Mouse (Mus musculus) frontal cortex, adult 2 months (tissue): ENCODE measurements around the gene Shisa2. TPM values are rescaled to one million over a fixed set of nuclear protein-coding genes. Genes with fewer than 3 reads are reported as not detected.
"Not testable (repeated sequence)": the region's sequence is repeated elsewhere in the genome, so short reads cannot be mapped to it uniquely, and the experiment has no call there.

ENCODE experiments used
- DNase-seq, 2 experiments: peaks; one replicate each; pipeline ENCODE4 v3.0.0; 2022; ENCODE audit warnings: low spot score in 1 of 2; ENCODE audit errors: extremely low spot score in 1 of 2
- polyA plus RNA-seq: library from polyadenylated mRNA; depleted of rRNA; stranded (reverse); fragments of >200 nt; gene quantifications from 2 replicates; pipeline ENCODE4 v1.2.3, GENCODE M21; 2012; rRNA removed

The Shisa2 gene
- 6.6 and 8.2 TPM in 2 replicates for polyA plus RNA-seq

GRCm38 (mm10) chr14:59625158-59625805 is at the start of gene Shisa2:
Gene Shisa2, plus strand, starts transcription at chr14:59625308.
- peak in 1 of 2 experiments; percentile 68 for DNase-seq

- DNase-seq = no peak
Measured at GRCm38 (mm10) chr14:59576385-59576784, 48.7 kb upstream of the Shisa2 start.

DNA sequence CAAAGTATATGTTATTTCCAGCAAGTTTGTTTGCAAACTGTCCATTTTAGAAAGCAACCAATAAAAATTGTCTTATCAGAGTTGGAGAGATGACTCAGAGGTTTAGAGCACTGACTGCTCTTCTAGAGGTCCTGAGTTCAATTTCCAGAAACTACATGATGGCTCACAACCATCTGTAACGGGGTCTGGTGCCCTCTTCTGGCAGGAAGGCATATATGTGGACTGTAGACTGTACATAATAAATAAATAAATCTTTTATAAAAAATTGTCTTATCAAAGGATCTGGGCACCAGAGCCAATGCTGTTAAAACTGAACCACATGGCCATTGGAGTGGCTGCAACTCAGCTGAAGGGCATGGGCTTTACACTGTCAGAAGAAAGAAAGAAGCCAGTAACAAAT is 34.5 kb upstream of the Shisa2 start:
- DNase-seq = peak in 1 of 2 experiments; percentile 28

- DNase-seq = no peak
Measured at GRCm38 (mm10) chr14:59591901-59592300, 33.2 kb upstream of the Shisa2 start.

- DNase-seq = no peak
Measured at GRCm38 (mm10) chr14:59592593-59592992, 32.5 kb upstream of the Shisa2 start.

- no peak for DNase-seq
Measured at GRCm38 (mm10) chr14:59594988-59595387, 30.1 kb upstream of the Shisa2 start.

- peak; percentile 92 to 98 for DNase-seq
Measured at GRCm38 (mm10) chr14:59597398-59598259, 27.5 kb upstream of the Shisa2 start, which contains the start of gene Cdadc1. Gene Cdadc1, minus strand, starts transcription at chr14:59597959.

- DNase-seq = no peak
Measured at GRCm38 (mm10) chr14:59598260-59598627, 26.9 kb upstream of the Shisa2 start.

DNA sequence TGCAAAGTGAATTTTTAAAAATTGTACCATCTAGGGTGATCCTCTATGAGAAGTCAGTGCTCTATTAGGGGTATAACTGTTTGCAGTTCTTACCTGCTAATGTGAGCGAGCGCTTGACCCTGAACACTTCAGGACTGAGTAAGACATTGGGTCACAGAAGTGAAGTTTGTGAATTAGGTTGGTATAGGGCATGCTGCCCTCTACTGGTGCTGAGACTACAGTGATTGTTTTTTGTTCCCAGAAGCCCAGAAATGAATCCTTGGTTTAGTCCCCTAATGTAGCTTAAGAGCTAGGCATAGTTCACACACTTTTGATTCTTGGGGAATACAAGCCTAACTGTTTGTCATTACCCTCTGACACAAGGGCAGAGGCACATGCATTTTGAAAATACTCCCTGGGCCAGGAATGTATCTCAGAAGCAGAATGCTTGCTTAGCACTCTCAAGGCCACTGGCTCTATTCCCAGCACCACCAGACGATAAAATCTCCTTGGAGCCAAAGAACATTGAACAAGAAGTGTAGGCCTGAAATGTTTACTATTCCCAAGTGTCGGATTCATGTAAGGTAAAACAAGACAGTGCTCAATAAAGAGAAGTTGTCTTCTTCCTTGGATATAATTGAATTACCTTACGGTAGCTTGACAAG is 21.0 kb upstream of the Shisa2 start:
- peak in 1 of 2 experiments; percentile 59 for DNase-seq

- DNase-seq = peak in 1 of 2 experiments; percentile 89
Measured at GRCm38 (mm10) chr14:59605671-59606353, 19.3 kb upstream of the Shisa2 start.

GRCm38 (mm10) chr14:59607021-59607420 is 18.1 kb upstream of the Shisa2 start:
- no peak for DNase-seq

- peak in 1 of 2 experiments; percentile 78 for DNase-seq
Measured at GRCm38 (mm10) chr14:59612920-59613625, 12.0 kb upstream of the Shisa2 start.

DNA sequence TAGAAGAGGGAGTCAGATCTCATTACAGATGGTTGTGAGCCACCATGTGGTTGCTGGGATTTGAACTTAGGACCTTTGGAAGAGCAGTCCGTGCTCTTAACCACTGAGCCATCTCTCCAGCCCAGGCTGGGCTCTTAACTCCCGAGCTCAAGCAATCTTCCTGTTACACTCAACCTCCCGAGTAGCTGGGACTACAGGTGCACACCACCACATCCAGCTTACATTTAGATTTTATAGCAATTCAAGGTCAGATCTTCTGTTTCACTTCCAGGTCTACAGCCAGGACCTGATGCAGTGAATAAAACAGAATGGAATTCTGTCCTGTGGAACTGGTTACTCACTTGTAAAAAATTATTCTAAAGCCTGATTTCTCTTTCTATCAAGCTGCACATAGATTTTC is 11.0 kb upstream of the Shisa2 start:
- not testable (repeated sequence) for DNase-seq

DNA sequence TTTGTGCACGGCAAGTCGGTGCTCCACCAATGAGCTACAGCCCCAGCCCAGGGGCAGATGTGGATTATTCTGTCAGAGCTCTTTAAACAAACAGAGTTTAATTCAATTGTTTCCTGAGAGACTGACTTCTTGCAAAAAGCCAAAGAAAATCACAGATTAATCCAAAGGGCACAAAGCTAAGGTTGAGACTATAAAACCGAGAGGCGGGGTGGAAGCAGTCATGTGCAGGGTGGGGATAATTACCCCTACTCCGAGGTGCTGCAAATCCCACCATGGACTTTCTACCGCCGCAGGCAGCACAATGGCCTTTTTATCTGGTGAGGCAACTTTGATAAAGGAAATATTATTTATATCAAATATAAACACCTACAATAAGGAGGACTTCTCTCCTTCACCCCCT is 8.3 kb upstream of the Shisa2 start:
- DNase-seq = no peak

DNA sequence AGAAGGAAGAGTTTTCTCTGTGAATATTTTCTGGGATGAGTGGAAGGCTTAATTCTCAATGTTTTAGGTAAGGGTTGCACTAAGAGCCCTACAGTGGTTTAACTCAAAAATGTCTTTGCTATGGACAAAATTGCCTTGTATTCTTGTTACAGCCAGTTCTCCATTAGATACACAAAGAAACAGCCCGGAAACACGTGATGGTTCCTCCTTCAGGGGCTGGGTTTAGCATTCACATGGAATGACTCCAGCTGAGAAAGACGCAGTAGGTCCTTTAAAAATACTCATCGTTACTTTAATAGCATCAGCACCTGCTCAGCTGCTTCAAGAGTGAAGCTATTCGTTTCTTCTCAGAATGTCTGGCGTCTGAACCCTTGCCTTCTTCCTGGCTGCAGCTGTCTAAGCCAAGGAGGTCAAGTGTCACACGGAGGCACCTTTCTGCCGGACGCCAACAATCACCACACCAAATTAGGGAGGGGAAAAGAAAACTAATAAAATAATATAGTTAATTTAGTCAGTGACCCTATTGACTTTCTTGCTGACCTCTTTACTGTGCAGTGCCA is 702 bp upstream of the Shisa2 start:
- no peak for DNase-seq

DNA sequence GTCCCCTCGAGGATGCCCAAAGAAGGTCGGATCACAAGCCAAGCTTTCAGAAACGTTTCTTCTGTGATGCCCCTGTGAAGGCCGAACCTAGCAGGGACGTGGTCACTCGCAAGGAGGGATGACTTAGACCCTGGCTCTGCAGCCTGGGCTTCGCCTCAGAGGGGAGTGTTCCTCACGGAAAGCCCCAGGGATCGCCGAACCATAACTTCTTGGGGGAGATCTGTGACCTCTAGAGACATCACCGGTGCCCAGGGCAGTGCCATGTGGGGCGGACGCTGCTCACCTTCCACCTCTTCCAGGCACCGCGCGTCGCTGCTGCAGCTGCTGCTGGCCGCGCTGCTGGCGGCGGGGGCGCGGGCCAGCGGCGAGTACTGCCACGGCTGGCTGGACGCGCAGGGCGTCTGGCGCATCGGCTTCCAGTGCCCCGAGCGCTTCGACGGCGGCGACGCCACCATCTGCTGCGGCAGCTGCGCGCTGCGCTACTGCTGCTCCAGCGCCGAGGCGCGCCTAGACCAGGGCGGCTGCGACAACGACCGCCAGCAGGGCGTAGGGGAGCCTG is 777 bp downstream of the Shisa2 start:
- peak in 1 of 2 experiments; percentile 16 for DNase-seq

DNA sequence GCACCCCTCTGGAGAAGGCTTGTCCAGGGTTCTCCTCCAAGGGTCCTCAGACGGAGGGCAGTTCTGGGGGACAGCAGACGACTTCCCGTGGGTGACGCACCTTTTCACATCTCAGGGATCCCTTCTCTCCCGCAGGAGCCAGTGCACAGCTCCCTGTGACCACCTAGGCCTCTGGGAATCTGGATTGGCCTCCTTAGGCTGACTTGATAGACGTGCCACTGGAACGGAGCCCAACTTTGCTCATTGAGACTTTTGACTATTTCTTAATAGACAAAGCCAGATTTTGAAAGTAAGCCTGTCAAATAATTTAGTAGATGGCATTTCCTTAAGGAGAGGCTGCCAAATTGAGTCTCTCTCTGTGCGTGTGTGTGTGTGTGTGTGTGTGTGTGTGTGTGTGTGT is 1.6 kb downstream of the Shisa2 start:
- no peak for DNase-seq

DNA sequence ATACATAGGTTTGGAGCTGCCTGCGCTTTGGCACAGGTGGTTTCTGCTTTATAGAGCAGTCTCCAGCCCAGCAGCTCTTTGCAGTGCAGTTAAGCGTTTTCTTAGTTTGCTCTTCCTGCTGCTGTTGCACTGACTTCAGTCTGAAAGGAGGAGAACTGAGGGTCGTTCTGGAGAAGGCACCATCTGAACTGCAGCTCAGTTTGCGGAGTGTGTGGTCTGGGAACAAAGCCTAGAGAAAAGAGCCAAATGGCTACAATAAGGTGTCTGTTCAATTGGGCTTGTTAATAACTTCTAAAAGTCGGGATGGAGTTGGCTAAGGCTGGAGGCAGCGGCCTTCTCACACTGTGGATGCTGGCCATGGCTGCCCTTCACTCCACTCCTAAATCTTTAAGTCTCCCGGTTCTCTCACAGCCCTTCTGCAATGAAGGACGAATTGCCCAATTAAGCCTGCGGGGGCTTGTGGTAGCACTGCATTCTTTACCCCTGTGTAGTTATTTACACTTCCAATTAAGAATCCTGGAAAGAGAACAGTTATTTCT is 2.1 kb downstream of the Shisa2 start:
- no peak for DNase-seq

GRCm38 (mm10) chr14:59627823-59628222 is 2.7 kb downstream of the Shisa2 start:
- DNase-seq = peak in 1 of 2 experiments; percentile 33
